Mouse (Mus musculus) kidney, embryonic 15.5 days (tissue): ENCODE data around the gene Golim4. TPM values are rescaled to one million over a fixed set of nuclear protein-coding genes. Genes with fewer than 3 reads are reported as not detected.

ENCODE experiments used
- ATAC-seq: fragments of 200-750 bp; cut with Nextera tagmentation; replicated peaks from 2 replicates; pipeline ENCODE4 v1.8.0; 2017; ENCODE audit warnings: moderate TSS enrichment; ENCODE audit not compliant: low FRiP score
- H3K27ac ChIP-seq: fragments of 300-500 bp; sonication (generic); 2 replicates; pipeline ENCODE4 v1.5.1; 2015; ENCODE audit warnings: mild to moderate bottlenecking, inconsistent platforms
- H3K27me3 ChIP-seq: fragments of 300-500 bp; sonication (generic); 2 replicates; pipeline ENCODE4 v1.6.1; 2015; ENCODE audit warnings: inconsistent platforms
- H3K36me3 ChIP-seq: fragments of 300-500 bp; sonication (generic); 2 replicates; pipeline ENCODE4 v1.6.1; 2015; ENCODE audit warnings: inconsistent platforms
- H3K4me1 ChIP-seq: fragments of 300-500 bp; sonication (generic); 2 replicates; pipeline ENCODE4 v1.6.1; 2015; ENCODE audit warnings: inconsistent platforms
- H3K4me2 ChIP-seq: fragments of 300-500 bp; sonication (generic); 2 replicates; pipeline ENCODE4 v1.6.1; 2015; ENCODE audit warnings: moderate library complexity, mild to moderate bottlenecking, inconsistent platforms
- H3K4me3 ChIP-seq: fragments of 300-500 bp; sonication (generic); replicated peaks from 2 replicates; pipeline ENCODE4 v1.5.1; 2015; ENCODE audit warnings: mild to moderate bottlenecking, inconsistent platforms
- H3K9ac ChIP-seq: fragments of 300-500 bp; sonication (generic); 2 replicates; pipeline ENCODE4 v1.6.1; 2015; ENCODE audit warnings: mild to moderate bottlenecking, inconsistent platforms
- H3K9me3 ChIP-seq: fragments of 300-500 bp; sonication (generic); replicated peaks from 2 replicates; pipeline ENCODE4 v1.6.1; 2016; ENCODE audit warnings: inconsistent platforms
- WGBS: fragments of 180-500 bp; shearing (Covaris S2); methylation state at CpG from one replicate; pipeline ENCODE4 v1.1.7; 2015; ENCODE audit warnings: mixed read lengths; 5-methylcytosine and 5-hydroxymethylcytosine counted together
- polyA plus RNA-seq: library from polyadenylated mRNA; unstranded; fragments of >200 nt; fragmentation: Nextera tagmentation; extraction: Ambion mirVana; gene quantifications from 2 replicates; pipeline ENCODE4 v1.2.1, GENCODE M21; 2015

Golim4 gene
- polyA plus RNA-seq, 1 experiment from 2014 or later, result 65.7 TPM

DNA sequence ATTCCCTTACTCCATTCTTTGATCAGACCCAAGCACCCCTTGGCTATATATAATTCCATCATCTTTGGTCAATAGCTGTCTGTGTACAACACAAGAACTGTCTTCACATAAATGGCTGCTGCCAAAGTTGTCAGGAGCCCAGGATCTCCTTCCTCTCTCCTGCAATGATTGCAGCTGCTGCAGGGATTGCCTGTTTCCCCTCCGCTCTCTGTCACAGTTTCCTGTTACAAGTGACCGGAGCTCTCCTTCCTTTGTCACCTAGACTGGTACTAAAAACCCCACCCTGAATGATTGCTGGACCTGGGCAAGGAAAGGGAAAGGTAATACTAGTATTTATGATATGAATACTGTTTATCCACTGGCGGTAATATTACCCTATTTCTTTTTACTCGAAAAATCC is 44.0 kb downstream of the Golim4 start:
- WGBS, result 64% methylated on average over 4 of the region's 4 CpGs
- Histone ChIP-seq H3K4me2 (no peak overlapping the region), H3K9ac (no peak overlapping the region), H3K4me1 (no peaks in the 10 kb centered on the region), H3K9me3 (no peaks in the 10 kb centered on the region), H3K27ac (no peak overlapping the region), H3K27me3 (no peaks in the 10 kb centered on the region), H3K4me3 (no peak overlapping the region), H3K36me3 (no peaks in the 10 kb centered on the region)
- ATAC-seq, result no peak

DNA sequence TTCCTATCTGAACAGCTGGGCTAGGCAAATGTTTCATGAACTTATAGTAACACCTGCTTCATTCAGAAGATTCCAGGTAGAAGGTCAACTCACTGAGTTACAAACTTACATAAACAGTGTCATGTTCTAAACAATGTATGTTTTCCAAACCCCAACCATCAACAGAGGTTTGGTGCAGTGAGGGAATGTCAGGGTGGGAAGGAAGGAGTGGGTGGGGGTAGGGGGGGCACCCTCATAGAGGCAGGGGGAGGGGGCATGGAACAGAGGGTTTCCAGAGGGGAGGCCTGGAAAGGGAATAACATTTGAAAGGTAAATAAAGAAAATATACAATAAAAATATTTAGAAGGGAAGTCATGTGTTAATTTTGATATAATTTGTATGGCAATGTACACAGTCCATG is 46.0 kb downstream of the Golim4 start:
- Histone ChIP-seq H3K4me3 (no peak overlapping the region), H3K4me2 (no peak overlapping the region), H3K4me1 (no peaks in the 10 kb centered on the region), H3K27ac (no peak overlapping the region), H3K9ac (no peak overlapping the region), H3K27me3 (no peaks in the 10 kb centered on the region), H3K36me3 (peaks cover 8% of the 10 kb centered on the region; the same call in 1 of the 2 replicates), H3K9me3 (no peaks in the 10 kb centered on the region)
- ATAC-seq, result 0 out of 2 replicates have a peak, but pooled peaks have one; percentile 26

DNA sequence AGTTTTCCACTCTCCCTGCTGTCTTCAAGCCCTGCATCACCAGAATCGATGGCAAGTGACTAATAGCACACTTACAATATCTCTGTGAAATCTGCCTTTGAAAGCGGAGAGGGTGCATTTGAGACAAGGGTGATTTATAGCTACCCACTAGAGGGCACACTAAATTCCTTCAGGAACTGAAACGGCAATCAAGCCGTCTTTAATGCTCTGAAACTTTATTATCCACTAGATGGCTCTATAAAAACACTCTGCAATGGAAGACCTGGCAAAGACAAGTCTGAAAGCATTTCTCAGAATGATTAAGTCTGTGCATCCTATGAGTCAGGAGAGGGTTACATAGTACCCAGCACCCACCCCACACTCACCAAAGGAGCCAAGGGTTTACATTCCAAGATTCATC is 46.5 kb downstream of the Golim4 start:
- H3K27me3 ChIP-seq, result no peaks in the 10 kb centered on the region
- no peaks in the 10 kb centered on the region for H3K9me3 ChIP-seq
- H3K4me3 ChIP-seq, result no peak overlapping the region
- no peaks in the 10 kb centered on the region for H3K4me1 ChIP-seq
- H3K4me2 ChIP-seq, result no peak overlapping the region
- WGBS, result 3% methylated on average over 4 of the region's 4 CpGs
- H3K36me3 ChIP-seq, result peaks cover 13% of the 10 kb centered on the region; the same call in 1 of the 2 replicates
- peak; percentile 84 for ATAC-seq
- no peak overlapping the region for H3K9ac ChIP-seq
- H3K27ac ChIP-seq, result no peak overlapping the region

DNA sequence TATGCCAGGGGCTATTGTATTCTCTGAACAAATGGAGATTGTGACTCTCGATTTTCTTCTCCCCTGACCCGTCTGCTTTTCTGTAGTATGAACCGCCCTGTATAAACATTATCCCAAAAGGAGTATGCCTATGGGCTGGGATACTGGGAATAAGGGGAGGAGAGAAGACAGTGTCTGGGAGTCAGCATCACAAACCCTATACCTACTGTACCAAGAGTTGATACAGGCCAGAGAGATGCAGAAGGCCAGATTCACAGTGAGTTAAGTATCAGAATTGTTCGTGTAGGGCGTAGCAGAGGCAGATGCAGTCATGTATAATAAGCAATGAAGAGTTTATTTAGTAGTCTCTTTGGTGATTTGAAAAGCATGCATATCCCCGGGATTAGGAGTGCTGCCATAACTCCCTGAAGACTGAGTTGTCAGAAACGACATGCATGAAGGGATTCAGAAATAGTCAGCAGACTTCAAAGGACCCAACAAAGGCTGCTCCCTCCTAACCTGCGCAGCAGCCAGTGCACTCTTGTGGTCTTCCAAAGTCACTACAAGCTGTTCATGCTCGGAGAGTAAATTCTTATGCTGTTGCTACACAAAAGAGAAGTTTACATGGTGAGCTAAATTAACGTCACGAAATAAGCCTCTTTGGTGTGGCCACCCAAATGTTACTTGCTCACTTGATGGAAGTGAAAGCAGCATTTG is 54.7 kb downstream of the Golim4 start:
- H3K4me2 ChIP-seq, result no peak overlapping the region
- H3K9me3 ChIP-seq, result no peaks in the 10 kb centered on the region
- H3K27me3 ChIP-seq, result no peaks in the 10 kb centered on the region
- no peak overlapping the region for H3K4me3 ChIP-seq
- peaks cover 56% of the 10 kb centered on the region for H3K36me3 ChIP-seq
- no peaks in the 10 kb centered on the region for H3K4me1 ChIP-seq
- WGBS, result 74% methylated on average over 11 of the region's 11 CpGs
- no peak overlapping the region for H3K9ac ChIP-seq
- ATAC-seq, result no peak
- no peak overlapping the region for H3K27ac ChIP-seq

DNA sequence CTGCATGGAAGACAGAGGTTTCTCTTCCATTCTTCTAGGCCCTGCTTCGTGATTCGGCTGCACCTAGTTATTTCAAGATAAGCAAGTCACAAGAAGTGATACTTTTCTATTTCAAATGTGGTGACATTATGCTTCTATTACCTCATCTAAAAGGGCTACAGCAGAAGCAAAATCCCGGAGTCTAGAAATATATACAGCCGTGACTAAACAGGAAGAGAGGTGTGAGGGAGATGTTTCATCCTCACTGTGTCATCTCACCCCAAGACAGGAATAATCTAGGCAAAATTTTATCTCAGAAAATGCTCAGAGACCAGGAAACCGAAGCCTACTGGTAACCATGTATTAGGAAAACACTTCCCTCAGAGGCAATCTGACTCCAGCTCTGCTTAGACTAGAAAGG is 61.7 kb downstream of the Golim4 start:
- 91% methylated on average over 5 of the region's 5 CpGs for WGBS
- no peak for ATAC-seq
- Histone ChIP-seq H3K27ac (no peak overlapping the region), H3K4me3 (no peak overlapping the region), H3K36me3 (peaks cover 77% of the 10 kb centered on the region), H3K9ac (no peak overlapping the region), H3K4me2 (no peak overlapping the region), H3K9me3 (no peaks in the 10 kb centered on the region), H3K4me1 (no peaks in the 10 kb centered on the region), H3K27me3 (no peaks in the 10 kb centered on the region)

DNA sequence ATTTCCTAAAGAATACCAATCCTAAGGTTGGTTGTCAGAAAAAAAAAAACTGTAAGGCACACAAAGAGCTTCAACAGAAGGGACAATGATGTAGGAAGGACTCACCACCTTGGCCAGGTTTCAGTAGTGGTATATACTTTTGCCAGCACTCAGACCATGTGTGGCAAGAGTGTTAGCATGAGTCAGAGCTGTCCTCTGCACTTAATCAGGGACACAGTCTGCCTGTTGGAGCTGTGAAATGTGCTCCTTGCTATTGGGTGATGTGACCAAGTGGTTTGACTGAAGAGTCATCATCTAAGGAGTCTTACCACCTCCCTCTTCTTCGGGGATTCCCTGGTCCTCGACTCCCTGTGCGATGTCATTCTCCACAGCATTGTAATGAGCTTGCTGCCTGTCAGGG is 65.2 kb downstream of the Golim4 start:
- Histone ChIP-seq H3K9ac (no peak overlapping the region), H3K36me3 (peaks cover 83% of the 10 kb centered on the region), H3K9me3 (no peaks in the 10 kb centered on the region), H3K27me3 (no peaks in the 10 kb centered on the region), H3K4me2 (no peak overlapping the region), H3K27ac (no peak overlapping the region), H3K4me3 (no peak overlapping the region), H3K4me1 (no peaks in the 10 kb centered on the region)
- WGBS, result 88% methylated on average over 3 of the region's 3 CpGs
- no peak for ATAC-seq

DNA sequence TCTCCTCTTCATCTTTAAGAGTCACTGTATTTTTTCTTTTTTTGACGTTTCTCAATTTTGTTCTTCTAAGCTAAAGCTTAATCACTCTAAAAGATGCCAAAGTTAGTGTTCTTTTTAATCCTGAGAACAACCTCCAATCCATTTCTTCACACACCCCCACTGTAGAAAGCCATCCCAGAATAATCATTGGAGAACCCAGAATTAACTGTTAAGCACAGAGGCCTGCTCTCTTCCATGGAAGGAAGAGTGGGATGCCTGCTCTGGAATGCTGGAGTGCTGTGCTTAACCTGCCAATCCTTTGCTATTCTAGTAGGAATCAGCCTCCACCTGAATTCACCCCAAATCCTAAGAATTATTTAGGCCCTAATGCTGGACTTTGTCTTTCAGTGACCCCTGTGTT is 67.4 kb downstream of the Golim4 start:
- Histone ChIP-seq H3K4me1 (no peaks in the 10 kb centered on the region), H3K9me3 (no peaks in the 10 kb centered on the region), H3K4me2 (no peak overlapping the region), H3K36me3 (peaks cover 90% of the 10 kb centered on the region), H3K27me3 (no peaks in the 10 kb centered on the region), H3K4me3 (no peak overlapping the region), H3K27ac (no peak overlapping the region), H3K9ac (no peak overlapping the region)
- 83% methylated on average over 1 of the region's 1 CpGs for WGBS
- no peak for ATAC-seq

DNA sequence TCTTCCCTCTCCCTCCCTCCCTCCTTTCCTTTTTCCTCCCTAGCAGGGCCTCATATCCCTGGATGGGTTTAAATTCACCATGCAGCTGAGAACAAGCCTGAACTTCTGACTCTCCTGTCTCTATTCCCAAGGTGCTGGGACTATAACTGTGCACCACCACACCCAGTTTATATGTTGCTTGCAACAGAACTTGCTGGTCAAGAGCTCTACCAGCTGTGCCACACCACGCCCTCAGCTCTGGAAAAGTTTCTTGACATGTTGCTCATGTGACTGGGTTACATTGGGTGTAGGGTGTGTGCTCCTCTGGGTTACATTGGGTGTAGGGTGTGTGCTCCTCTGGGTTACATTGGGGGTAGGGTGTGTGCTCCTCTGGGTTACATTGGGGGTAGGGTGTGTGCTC is 75.2 kb downstream of the Golim4 start:
- Histone ChIP-seq H3K9ac (no peak overlapping the region), H3K4me2 (no peak overlapping the region), H3K4me3 (no peak overlapping the region), H3K4me1 (no peaks in the 10 kb centered on the region), H3K36me3 (peaks cover 66% of the 10 kb centered on the region), H3K9me3 (0 out of 2 replicates have a peak, but pooled peaks cover 4% of the 10 kb centered on the region), H3K27ac (no peak overlapping the region), H3K27me3 (no peaks in the 10 kb centered on the region)
- no peak for ATAC-seq
- 90% methylated on average over 1 of the region's 1 CpGs for WGBS

DNA sequence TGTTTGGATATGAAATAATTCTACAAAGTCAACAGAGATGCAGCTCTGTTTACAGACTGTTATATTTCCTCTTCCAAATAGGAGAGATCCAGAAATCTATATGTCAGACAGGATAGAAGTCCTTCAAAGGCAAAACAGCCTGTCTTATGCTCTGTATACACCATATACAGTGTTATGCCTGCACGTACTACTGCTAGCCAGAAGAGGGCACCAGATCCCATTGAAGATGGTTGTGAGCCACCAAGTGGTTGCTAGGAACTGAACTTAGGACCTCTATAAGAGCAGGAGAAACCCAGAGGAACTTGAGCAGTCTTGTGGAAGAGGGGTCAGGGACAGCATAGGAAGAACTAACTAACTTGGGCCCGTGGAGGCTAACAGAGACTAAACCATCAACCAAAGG is 77.5 kb downstream of the Golim4 start:
- Histone ChIP-seq H3K36me3 (peaks cover 59% of the 10 kb centered on the region), H3K9ac (no peak overlapping the region), H3K4me3 (no peak overlapping the region), H3K27ac (no peak overlapping the region), H3K4me2 (no peak overlapping the region), H3K9me3 (0 out of 2 replicates have a peak, but pooled peaks cover 4% of the 10 kb centered on the region), H3K27me3 (no peaks in the 10 kb centered on the region), H3K4me1 (no peaks in the 10 kb centered on the region)
- no peak for ATAC-seq
- 93% methylated on average over 2 of the region's 2 CpGs for WGBS

DNA sequence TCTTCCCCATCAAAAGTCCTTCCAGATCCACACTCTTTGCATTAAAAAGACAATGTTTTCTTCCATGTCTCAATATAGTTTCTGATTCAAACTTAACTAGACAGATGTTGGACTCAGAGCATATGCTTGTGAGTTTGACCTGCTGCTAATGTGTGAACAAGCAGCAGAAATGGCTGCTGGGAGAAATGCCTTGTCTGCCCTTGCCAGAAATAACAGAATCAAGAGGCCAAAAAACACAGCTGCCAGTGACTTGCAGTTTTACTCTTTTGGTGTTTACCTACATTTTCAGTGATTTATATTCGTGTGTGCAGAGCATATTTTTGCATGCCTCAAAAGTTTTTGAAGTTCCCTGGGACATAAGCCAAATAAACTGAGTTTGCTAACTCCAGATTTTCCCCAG is 87.9 kb downstream of the Golim4 start:
- Histone ChIP-seq H3K4me1 (no peaks in the 10 kb centered on the region), H3K9ac (no peak overlapping the region), H3K9me3 (no peaks in the 10 kb centered on the region), H3K4me2 (no peak overlapping the region), H3K36me3 (peaks cover under 1% of the 10 kb centered on the region; the same call in 1 of the 2 replicates), H3K27me3 (no peaks in the 10 kb centered on the region), H3K4me3 (no peak overlapping the region), H3K27ac (no peak overlapping the region)
- WGBS, result 47% methylated on average over 1 of the region's 1 CpGs
- ATAC-seq, result peak; percentile 58; the same call in 1 of the 2 replicates

DNA sequence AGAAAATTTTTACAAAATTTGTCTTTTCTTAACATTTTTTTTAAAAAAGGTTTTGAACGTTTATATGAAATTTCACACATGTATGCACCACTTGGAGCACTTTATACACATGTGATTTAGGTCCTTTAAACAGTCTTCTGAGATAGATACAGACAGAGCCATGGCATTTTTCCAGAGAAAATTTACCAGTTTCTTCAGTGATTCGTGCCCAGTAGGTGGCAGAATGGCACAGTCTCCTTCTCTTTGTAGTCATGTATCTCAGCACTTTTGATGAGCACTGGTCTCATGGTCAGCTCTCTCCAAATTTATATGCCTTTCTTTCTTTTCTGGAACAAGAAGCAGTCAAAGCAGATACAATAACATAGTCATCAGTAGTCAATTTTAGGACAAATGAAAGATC is 92.5 kb downstream of the Golim4 start:
- no peak overlapping the region for H3K4me2 ChIP-seq
- no peak for ATAC-seq
- peaks cover 3% of the 10 kb centered on the region; the same call in 1 of the 2 replicates for H3K4me1 ChIP-seq
- no peaks in the 10 kb centered on the region for H3K27me3 ChIP-seq
- H3K9me3 ChIP-seq, result no peaks in the 10 kb centered on the region
- H3K27ac ChIP-seq, result no peak overlapping the region
- 33% methylated on average over 2 of the region's 2 CpGs for WGBS
- no peak overlapping the region for H3K9ac ChIP-seq
- no peak overlapping the region for H3K4me3 ChIP-seq
- H3K36me3 ChIP-seq, result no peaks in the 10 kb centered on the region

DNA sequence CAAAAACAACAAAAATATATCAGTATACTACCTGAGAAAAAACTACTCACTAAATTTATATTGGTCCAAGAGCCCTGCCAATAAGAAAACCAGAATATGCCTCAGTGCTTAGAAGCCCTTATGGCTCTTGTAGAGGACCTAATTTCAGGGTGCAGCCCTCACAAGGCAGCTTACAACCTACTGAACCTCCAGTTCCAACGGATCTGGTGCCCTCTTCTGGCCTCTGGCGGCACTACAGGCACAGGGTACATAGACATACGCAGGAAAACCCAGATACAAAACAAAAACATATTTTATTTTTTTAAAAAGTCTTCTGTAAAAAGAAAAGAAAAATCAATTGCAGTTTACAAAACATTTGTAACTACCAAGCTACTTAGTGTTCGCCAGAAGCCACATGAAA is 95.1 kb downstream of the Golim4 start:
- Histone ChIP-seq H3K4me3 (no peak overlapping the region), H3K9me3 (no peaks in the 10 kb centered on the region), H3K36me3 (no peaks in the 10 kb centered on the region), H3K4me1 (peaks cover 3% of the 10 kb centered on the region; the same call in 1 of the 2 replicates), H3K27ac (no peak overlapping the region), H3K4me2 (no peak overlapping the region), H3K27me3 (no peaks in the 10 kb centered on the region), H3K9ac (no peak overlapping the region)
- 34% methylated on average over 4 of the region's 4 CpGs for whole genome bisulfite sequencing
- no peak for ATAC-seq

DNA sequence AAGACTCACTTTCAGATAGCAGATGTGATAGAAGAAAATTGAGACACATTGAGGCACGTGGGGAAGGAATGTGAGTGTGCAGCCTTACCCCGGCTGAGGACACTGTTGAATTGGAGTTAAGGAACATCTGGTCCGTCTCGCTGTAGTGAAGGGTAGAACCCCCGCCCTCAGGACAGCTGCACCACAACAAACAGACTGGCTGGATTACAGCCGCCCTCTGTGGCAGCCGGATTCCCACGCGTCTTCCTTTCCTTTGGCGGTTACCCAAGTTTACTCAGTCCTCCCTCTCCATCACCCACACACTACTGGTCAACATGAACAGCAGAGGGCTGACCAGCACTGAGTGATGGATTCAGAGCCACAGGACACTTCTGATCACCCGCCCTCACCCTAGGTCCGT is 96.0 kb downstream of the Golim4 start:
- Histone ChIP-seq H3K4me1 (peaks cover 3% of the 10 kb centered on the region; the same call in 1 of the 2 replicates), H3K27me3 (no peaks in the 10 kb centered on the region), H3K27ac (no peak overlapping the region), H3K9ac (no peak overlapping the region), H3K4me3 (no peak overlapping the region), H3K4me2 (no peak overlapping the region), H3K9me3 (no peaks in the 10 kb centered on the region), H3K36me3 (no peaks in the 10 kb centered on the region)
- peak; percentile 96 for ATAC-seq
- 47% methylated on average over 12 of the region's 12 CpGs for WGBS
